Mouse (Mus musculus): Measurements from ENCODE around the gene Gprin2.

DNA sequence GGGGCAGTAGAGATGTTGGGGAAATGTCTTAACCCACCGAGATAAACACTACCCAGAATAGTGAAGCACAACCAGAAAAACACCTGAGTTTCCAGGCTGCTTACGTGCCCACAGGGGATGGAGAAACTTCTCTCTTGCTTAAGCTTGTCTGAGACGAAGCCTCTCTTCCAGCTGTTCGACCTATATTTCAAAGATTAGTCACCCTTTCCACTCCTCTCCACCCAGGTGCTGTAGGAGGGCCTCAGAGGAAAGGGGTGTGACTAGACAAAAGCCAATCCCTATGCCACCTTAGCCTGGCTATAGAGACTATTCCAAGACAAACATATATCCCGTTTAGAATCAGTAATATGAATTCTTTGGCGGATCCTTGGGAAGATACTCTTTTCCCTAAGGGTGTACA, 6.5 kb upstream of the Gprin2 start:
- TF ChIP-seq CTCF (IDR thresholded peaks at IDR 0.05; ENCODE audit: extremely low read depth, insufficient read depth, low read length) (no peak), POLR2A (IDR thresholded peaks at IDR 0.05; ENCODE audit: extremely low read depth, insufficient read depth, low read length) (no peak)
